Mouse (Mus musculus) lung, embryonic 15.5 days (tissue): ENCODE measurements at regions not wholly inside any gene's neighbourhood (a gene's known extent, or its start where the extent isn't known, plus 50 kb on each side); places are given as distances from the start of the nearest gene placed in this dataset.
"Not testable (repeated sequence)": the region's sequence is repeated elsewhere in the genome, so short reads cannot be mapped to it uniquely, and the experiment has no call there.

ENCODE experiments used
- ATAC-seq: fragments of 200-750 bp; cut with Nextera tagmentation; 2 replicates; pipeline ENCODE4 v1.8.0; 2017; ENCODE audit warnings: moderate number of reproducible peaks, borderline replicate concordance; ENCODE audit not compliant: low FRiP score, low TSS enrichment; ENCODE audit errors: extremely low read depth
- H3K27ac ChIP-seq: fragments of 300-500 bp; sonication (generic); 2 replicates; pipeline ENCODE4 v1.5.1; 2015; ENCODE audit warnings: moderate library complexity, mild to moderate bottlenecking, inconsistent platforms
- H3K27me3 ChIP-seq: fragments of 300-500 bp; sonication (generic); 2 replicates; pipeline ENCODE4 v1.6.1; 2015; ENCODE audit warnings: inconsistent platforms
- H3K36me3 ChIP-seq: fragments of 300-500 bp; sonication (generic); 2 replicates; pipeline ENCODE4 v1.6.1; 2015; ENCODE audit warnings: inconsistent platforms
- H3K4me1 ChIP-seq: fragments of 300-500 bp; sonication (generic); 2 replicates; pipeline ENCODE4 v1.6.1; 2015; ENCODE audit warnings: inconsistent platforms
- H3K4me2 ChIP-seq: fragments of 300-500 bp; sonication (generic); 2 replicates; pipeline ENCODE4 v1.6.1; 2015; ENCODE audit warnings: inconsistent platforms, mild to moderate bottlenecking, moderate library complexity
- H3K4me3 ChIP-seq: fragments of 300-500 bp; sonication (generic); 2 replicates; pipeline ENCODE4 v1.5.1; 2015; ENCODE audit warnings: mild to moderate bottlenecking, inconsistent platforms
- H3K9ac ChIP-seq: fragments of 300-500 bp; sonication (generic); 2 replicates; pipeline ENCODE4 v1.6.1; 2015; ENCODE audit warnings: inconsistent platforms
- H3K9me3 ChIP-seq: fragments of 300-500 bp; sonication (generic); 2 replicates; pipeline ENCODE4 v1.6.1; 2016; ENCODE audit warnings: inconsistent platforms
- WGBS: fragments of 180-500 bp; shearing (Covaris S2); methylation state at CpG from one replicate; pipeline ENCODE4 v1.1.7; 2015; 5-methylcytosine and 5-hydroxymethylcytosine counted together

DNA sequence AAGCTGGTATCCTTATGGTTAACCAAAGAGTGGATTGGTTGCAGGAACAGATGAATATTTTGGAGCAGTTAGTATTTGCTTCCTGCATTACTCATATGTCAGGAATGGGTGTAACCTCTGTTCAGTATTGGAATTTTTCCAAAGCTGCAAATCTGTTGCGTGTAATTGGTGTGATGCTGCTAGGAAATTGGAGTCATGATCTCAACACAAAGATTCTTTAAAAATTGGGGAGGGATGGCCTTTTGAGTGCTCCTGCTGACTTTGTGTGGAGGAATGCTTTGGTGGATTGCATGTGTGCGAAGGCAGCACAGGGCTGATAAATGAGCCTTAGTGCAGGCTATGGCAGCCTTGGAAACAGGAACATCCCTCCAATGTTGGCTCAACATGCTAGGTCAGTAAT, 331.2 kb upstream of the Htr2a start:
- H3K4me2 ChIP-seq, H3K9me3 ChIP-seq, H3K27ac ChIP-seq, H3K4me1 ChIP-seq, ATAC-seq, H3K27me3 ChIP-seq, H3K9ac ChIP-seq, H3K4me3 ChIP-seq, H3K36me3 ChIP-seq: not testable (repeated sequence)
- 56% methylated on average over 2 of the region's 2 CpGs for WGBS

GRCm38 (mm10) chr14:74327291-74327690, 313.3 kb upstream of the Htr2a start:
- Histone ChIP-seq H3K4me2 (no peak overlapping the region), H3K4me3 (no peak overlapping the region), H3K9ac (no peak overlapping the region), H3K9me3 (no peaks in the 10 kb centered on the region), H3K4me1 (no peaks in the 10 kb centered on the region), H3K36me3 (no peaks in the 10 kb centered on the region), H3K27ac (no peak overlapping the region), H3K27me3 (no peaks in the 10 kb centered on the region)
- no peak for ATAC-seq
- WGBS = 42% methylated on average over 1 of the region's 1 CpGs

GRCm38 (mm10) chr14:74350751-74351150, 289.9 kb upstream of the Htr2a start:
- H3K4me3 ChIP-seq = no peak overlapping the region
- H3K27ac ChIP-seq = no peak overlapping the region
- H3K36me3 ChIP-seq = no peaks in the 10 kb centered on the region
- no peak for ATAC-seq
- H3K4me1 ChIP-seq = no peaks in the 10 kb centered on the region
- no peaks in the 10 kb centered on the region for H3K27me3 ChIP-seq
- H3K9me3 ChIP-seq = no peaks in the 10 kb centered on the region
- no peak overlapping the region for H3K9ac ChIP-seq
- H3K4me2 ChIP-seq = no peak overlapping the region

GRCm38 (mm10) chr14:74352286-74352685, 288.4 kb upstream of the Htr2a start:
- H3K27me3 ChIP-seq = no peaks in the 10 kb centered on the region
- H3K4me2 ChIP-seq = no peak overlapping the region
- no peak overlapping the region for H3K27ac ChIP-seq
- 56% methylated on average over 1 of the region's 1 CpGs for WGBS
- H3K4me3 ChIP-seq = no peak overlapping the region
- no peaks in the 10 kb centered on the region for H3K36me3 ChIP-seq
- no peak for ATAC-seq
- no peak overlapping the region for H3K9ac ChIP-seq
- no peaks in the 10 kb centered on the region for H3K4me1 ChIP-seq
- no peaks in the 10 kb centered on the region for H3K9me3 ChIP-seq

DNA sequence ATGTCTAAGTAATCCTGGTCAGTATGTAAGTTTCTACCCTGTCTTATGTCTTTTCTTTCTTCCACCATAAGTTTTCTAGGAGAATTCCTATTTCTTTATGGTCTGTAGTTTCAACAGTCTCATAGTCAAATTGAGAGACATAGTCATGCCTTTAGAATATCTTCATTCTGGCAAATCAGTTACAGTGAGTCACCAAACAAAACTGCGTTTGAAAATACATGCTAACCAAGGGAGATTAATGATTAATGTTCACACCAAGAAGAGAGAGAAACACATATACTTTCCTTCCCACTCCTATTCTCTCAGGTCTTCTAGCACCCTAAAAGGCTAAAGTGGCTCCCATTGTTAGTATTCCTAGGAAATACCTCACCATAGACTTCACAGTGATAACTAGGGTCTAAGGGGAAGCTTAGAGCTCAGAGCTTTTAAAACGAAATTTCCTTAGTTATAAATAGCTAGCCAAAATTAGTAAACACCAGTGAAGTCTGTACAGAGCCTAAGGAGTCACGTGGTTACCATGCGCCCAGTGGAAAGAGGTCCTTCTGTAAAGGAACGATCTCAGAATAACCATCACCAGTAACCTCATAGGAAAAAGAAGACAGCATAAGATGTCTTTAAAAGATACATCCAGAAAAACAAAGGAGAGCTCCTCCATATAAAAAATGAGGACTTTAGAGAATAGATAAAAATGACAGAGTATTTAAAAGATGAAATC, 281.8 kb upstream of the Htr2a start:
- Histone ChIP-seq H3K9me3 (no peaks in the 10 kb centered on the region), H3K9ac (no peak overlapping the region), H3K27ac (no peak overlapping the region), H3K4me1 (no peaks in the 10 kb centered on the region), H3K4me2 (no peak overlapping the region), H3K36me3 (no peaks in the 10 kb centered on the region), H3K4me3 (no peak overlapping the region), H3K27me3 (no peaks in the 10 kb centered on the region)
- no peak for ATAC-seq
- WGBS = 61% methylated on average over 5 of the region's 5 CpGs

- 32% methylated on average over 12 of the region's 12 CpGs for WGBS
- Histone ChIP-seq H3K4me3 (no peak overlapping the region), H3K36me3 (no peaks in the 10 kb centered on the region), H3K27ac (no peak overlapping the region), H3K9me3 (no peaks in the 10 kb centered on the region), H3K4me2 (no peak overlapping the region), H3K9ac (no peak overlapping the region), H3K27me3 (no peaks in the 10 kb centered on the region), H3K4me1 (no peaks in the 10 kb centered on the region)
- ATAC-seq = no peak
These were observed 280.7 kb upstream of the Htr2a start for GRCm38 (mm10) chr14:74359663-74360552.

DNA sequence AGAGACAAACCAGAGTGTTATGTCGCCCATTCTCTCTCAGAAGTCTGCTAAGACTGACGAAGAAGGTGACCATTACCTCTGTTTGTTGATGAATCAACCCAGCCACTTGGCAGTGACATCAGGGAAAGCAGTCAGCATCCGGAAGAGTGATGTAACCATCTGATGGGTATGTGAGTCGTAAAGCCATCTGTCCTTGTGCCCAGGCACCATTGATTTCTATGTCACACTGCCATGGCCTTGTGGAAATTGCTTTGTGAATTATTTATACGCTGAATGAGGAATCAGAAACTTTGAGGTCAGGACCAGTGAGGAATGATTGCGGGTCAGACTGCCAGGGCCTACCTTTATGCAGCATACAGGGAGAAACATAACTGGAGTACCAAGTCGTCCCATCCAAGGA, 256.2 kb upstream of the Htr2a start:
- no peaks in the 10 kb centered on the region for H3K4me1 ChIP-seq
- H3K9ac ChIP-seq = no peak overlapping the region
- no peak overlapping the region for H3K27ac ChIP-seq
- H3K27me3 ChIP-seq = no peaks in the 10 kb centered on the region
- no peaks in the 10 kb centered on the region for H3K36me3 ChIP-seq
- no peak for ATAC-seq
- H3K4me2 ChIP-seq = no peak overlapping the region
- H3K4me3 ChIP-seq = no peak overlapping the region
- H3K9me3 ChIP-seq = no peaks in the 10 kb centered on the region
- WGBS = 74% methylated on average over 7 of the region's 7 CpGs

GRCm38 (mm10) chr14:74392419-74392818, 248.2 kb upstream of the Htr2a start:
- no peak for ATAC-seq
- Histone ChIP-seq H3K36me3 (no peaks in the 10 kb centered on the region), H3K27me3 (no peaks in the 10 kb centered on the region), H3K4me2 (no peak overlapping the region), H3K27ac (no peak overlapping the region), H3K4me3 (no peak overlapping the region), H3K9ac (no peak overlapping the region), H3K4me1 (no peaks in the 10 kb centered on the region), H3K9me3 (no peaks in the 10 kb centered on the region)
- WGBS = 82% methylated on average over 2 of the region's 2 CpGs

DNA sequence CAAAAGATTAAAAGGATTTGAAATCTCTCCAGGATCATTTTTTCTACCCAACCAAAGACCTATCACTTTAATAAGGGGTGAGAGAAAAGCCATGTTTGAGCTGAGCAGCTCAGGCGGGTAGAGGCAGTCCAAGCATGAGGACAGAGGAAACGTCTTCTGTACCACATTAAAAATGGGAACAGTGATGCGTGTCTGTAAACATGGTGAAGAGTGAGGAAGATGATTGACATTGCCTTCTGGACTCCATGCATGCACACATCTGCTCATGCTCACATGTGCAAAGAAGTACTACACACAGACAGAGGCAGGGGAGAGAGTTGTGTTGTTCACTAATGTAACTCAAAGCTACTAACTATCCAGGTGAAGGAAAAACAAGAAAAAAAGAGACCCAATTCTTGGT, 243.4 kb upstream of the Htr2a start:
- Histone ChIP-seq H3K9me3 (no peaks in the 10 kb centered on the region), H3K4me1 (no peaks in the 10 kb centered on the region), H3K27me3 (no peaks in the 10 kb centered on the region), H3K4me2 (no peak overlapping the region), H3K9ac (no peak overlapping the region), H3K27ac (no peak overlapping the region), H3K36me3 (no peaks in the 10 kb centered on the region), H3K4me3 (no peak overlapping the region)
- no peak for ATAC-seq
- 71% methylated on average over 3 of the region's 3 CpGs for WGBS

DNA sequence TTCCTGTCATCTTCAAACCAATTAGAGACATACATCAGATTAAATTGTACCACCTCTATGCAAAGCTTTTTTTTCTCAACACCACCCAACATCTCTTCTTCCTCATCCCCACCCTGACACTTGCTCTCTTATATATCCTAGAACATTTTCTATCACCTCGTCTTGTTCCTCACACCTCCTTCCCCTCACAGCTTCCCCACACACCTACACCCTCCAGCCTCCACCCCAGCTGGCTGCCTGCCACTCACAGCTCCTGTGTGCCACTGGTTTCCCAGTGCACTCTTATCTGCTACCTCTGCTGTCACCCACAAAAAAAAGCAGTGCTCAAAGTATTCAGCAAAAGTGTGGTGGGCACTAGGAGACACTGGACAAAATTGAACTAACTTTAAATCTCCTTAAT, 231.2 kb upstream of the Htr2a start:
- no peak overlapping the region for H3K27ac ChIP-seq
- no peak for ATAC-seq
- H3K36me3 ChIP-seq = no peaks in the 10 kb centered on the region
- no peak overlapping the region for H3K9ac ChIP-seq
- no peaks in the 10 kb centered on the region for H3K9me3 ChIP-seq
- H3K4me1 ChIP-seq = no peaks in the 10 kb centered on the region
- H3K27me3 ChIP-seq = no peaks in the 10 kb centered on the region
- no peak overlapping the region for H3K4me2 ChIP-seq
- WGBS = 56% methylated on average over 1 of the region's 1 CpGs
- no peak overlapping the region for H3K4me3 ChIP-seq

DNA sequence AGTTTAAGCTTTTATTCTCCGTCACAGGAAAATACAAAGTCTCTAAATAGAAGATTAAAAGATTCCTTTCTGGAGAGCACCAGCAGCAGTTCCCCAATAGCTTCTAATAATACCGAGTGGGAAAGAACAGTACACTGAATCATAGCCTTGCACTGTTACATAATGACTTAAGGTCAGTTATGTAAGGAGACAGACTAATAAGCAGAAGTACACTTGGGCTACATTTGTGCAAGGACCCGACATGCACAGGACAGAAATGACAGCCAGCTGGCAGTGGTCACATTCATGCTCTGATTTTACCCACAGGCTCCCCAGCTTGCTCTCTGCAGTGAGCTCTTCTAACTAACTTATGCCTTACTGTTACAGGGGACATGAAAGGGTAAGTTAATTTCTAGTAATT, 212.4 kb upstream of the Htr2a start:
- Histone ChIP-seq H3K9ac (no peak overlapping the region), H3K4me1 (no peaks in the 10 kb centered on the region), H3K27me3 (no peaks in the 10 kb centered on the region), H3K4me3 (no peak overlapping the region), H3K27ac (no peak overlapping the region), H3K36me3 (no peaks in the 10 kb centered on the region), H3K4me2 (no peak overlapping the region), H3K9me3 (no peaks in the 10 kb centered on the region)
- ATAC-seq = no peak
- 61% methylated on average over 3 of the region's 3 CpGs for WGBS

DNA sequence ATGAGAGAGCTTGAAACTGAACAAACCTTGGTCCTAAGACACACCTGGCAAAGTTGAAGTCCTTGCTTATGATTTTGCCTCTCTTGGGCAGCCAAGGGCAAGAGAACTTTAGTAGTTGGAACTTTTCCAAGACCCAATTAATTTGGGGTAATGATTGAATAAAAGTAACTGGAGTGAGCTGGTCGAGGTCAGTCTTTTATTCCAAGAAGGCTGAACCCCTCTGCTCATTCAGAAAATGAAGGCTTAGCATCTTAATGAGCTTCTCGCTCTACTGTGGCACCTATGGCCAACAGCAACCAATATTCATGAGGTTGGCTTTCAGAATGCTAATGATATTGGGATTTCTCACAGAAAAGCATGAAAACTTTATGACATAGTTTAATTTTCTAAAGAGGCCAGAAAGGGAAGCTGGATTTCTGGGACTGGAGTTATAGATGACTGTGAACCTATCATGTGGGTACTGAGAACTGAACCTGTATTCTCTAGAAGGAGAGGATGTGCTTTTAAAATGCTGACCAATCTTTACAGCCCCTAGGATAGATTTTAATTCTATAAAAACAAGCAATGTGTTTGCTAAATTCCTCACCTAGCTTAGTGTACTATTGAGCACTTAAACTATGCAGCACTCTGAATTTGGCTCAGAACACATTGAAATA, 176.5 kb upstream of the Htr2a start:
- 62% methylated on average over 2 of the region's 2 CpGs for WGBS
- Histone ChIP-seq H3K9me3 (no peaks in the 10 kb centered on the region), H3K4me1 (no peaks in the 10 kb centered on the region), H3K27ac (no peak overlapping the region), H3K4me3 (no peak overlapping the region), H3K4me2 (no peak overlapping the region), H3K36me3 (no peaks in the 10 kb centered on the region), H3K9ac (no peak overlapping the region), H3K27me3 (no peaks in the 10 kb centered on the region)
- no peak for ATAC-seq
